Mouse (Mus musculus) bone marrow, adult 2 months (tissue): Measurements from ENCODE around the gene Psenen.

Experiments used
- CTCF ChIP-seq: fragments of 200-500 bp; IDR thresholded peaks from 2 replicates; pipeline ENCODE4 v1.5.1; 2011; ENCODE audit warnings: low read length, control low read depth; ENCODE audit not compliant: control insufficient read depth, insufficient read depth
- POLR2A ChIP-seq: fragments of 200-500 bp; IDR thresholded peaks from 2 replicates; pipeline ENCODE4 v1.6.1; 2011; ENCODE audit warnings: low read depth, mild to moderate bottlenecking, control low read depth, low read length, borderline replicate concordance; ENCODE audit not compliant: control insufficient read depth

GRCm38 (mm10) chr7:30533941-30534632, 29.3 kb downstream of the Psenen start:
- TF ChIP-seq CTCF, result no peak
- no peak for TF ChIP-seq POLR2A
